Mouse (Mus musculus) embryonic fibroblast, embryonic 13.5 days (primary cell): ENCODE measurements at regions not wholly inside any gene's neighbourhood (a gene's known extent, or its start where the extent isn't known, plus 50 kb on each side); places are given as distances from the start of the nearest gene placed in this dataset.
"Not testable (repeated sequence)": the region's sequence is repeated elsewhere in the genome, so short reads cannot be mapped to it uniquely, and the experiment has no call there.

Source experiments
- CTCF ChIP-seq: IDR thresholded peaks from 2 replicates; pipeline ENCODE4 v1.5.1; 2011; ENCODE audit warnings: mild to moderate bottlenecking, control low read depth, low read length, moderate library complexity, borderline replicate concordance; ENCODE audit not compliant: insufficient read depth
- POLR2A ChIP-seq: IDR thresholded peaks from 2 replicates; pipeline ENCODE4 v1.6.1; 2011; ENCODE audit warnings: low read depth, mild to moderate bottlenecking, control low read depth, low read length, moderate library complexity

DNA sequence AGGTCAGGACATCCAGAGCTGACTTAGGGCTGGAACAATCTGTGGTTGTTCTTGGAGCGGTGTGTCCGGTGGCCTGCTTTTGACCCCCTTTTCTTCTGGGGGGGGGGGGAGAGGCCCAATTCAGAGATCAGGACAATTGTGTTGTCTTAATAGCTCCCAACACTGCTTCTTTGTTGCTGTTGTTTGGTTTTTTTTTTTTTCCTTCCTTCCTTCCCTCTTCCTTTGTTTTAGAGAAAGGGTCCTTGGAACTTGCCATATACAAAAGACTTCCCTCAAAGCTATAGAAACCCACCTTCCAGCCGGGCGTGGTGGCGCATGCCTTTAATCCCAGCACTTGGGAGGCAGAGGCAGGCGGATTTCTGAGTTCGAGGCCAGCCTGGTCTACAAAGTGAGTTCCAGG, 49.8 kb upstream of the Jarid2 start:
- TF ChIP-seq CTCF, POLR2A: not testable (repeated sequence)
